Mouse (Mus musculus) naive thymus-derived CD4-positive, alpha-beta T cell, adult 2 months (primary cell): Measurements from ENCODE around the gene E030018B13Rik.

Source experiments
- DNase-seq: peaks from one replicate; pipeline ENCODE4 v3.0.0-alpha.2; 2011; ENCODE audit warnings: low read depth

Gene E030018B13Rik

DNA sequence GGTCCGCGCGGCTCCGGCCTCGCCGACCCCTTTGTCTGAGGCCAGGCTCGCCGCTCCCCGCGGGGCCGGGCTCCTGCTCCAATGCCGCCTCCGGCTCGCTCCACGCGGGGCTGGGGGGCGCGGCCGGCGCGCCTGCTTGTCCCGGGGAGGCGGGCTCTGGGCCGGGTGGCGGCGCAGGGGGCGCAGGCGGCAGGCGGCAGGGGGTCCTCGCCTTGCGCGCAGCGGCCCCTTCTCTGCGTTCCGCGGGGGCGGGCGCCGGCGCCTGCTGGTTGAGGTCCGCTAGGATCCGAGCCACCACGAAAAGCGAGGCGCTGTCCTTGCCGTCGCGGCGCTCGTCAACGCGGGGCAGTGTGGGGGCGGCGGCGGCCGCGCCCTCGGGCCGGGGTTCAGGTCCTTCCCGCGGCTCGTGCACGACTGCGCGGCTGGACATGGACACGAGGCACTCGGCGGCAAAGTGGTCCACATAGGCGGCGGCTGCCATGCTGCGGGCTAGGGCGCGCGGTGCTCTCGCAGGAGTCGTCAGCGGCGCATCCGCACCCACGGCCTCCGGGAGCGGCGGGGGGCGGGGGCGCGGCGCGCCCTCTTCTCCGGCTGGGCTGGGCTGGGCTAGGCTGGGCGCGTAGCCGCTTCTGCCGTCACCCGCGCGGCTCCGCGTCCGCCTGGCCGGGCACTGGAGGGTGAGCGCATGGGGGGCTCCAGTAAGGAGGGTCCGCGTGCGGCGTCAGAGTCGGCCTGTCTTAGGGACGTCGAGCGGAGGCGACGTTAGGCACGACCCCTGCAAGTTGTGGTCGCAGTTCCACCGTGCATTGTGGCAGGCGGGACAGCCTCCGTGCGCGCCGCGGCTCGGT, 21.6 kb downstream of the E030018B13Rik start:
- DNase-seq, result no peak

DNA sequence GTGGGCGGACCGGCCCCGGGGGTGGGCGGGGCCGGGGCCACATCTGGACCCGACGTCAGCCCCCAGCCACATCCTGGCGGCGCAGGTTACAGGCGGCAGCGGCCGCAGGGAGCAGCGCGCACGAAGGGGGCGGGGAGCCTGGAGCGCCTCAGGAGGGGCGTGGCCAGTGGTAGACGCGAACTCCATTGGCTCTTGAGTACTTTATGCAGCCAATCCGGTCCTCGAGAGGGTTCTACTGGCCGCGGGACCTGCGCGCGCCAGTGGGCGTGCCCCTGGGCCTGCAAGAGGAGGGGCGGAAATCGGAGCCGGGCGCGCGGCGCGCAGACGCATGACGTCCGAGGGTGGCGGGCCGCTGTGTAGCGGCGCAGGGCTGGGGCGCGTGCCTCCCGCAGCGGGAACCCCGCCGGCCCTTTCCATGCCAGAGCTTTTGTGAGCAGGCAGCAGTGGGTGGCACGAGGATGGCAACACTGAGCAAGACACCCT, 22.3 kb downstream of the E030018B13Rik start, which contains the start of gene Klf13:
TSS of gene Klf13 (minus strand) at position 2 of the 483 bp plus-strand sequence.
- DNase-seq, result peak; percentile 100

DNA sequence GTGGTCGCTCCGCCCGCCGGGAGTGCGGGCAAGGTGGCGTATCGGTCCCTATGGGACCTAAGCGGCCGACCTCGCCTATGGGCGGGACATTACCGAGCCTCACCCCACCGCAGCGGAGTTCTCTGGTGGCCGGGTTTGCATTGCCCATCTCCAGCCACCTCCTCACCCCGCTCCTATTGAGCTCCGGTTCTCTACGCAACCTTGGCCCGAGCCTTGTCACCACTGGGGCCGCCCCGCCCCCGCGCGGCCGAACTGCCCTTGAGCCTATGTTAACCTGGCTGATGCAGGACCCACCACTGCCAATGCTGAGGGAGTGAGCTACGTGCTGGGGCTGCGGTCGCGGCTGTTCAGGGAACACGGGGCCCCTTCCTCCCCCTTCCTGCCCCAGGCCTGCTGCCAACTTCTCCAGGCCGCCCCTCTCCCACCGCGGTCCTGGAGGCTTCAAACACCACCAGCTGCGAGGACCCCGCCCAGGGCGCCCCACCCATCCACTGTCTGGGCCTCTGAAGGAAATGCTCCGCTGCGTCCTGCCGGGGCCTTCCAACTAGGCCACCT, 22.8 kb downstream of the E030018B13Rik start:
- peak; percentile 89 for DNase-seq

DNA sequence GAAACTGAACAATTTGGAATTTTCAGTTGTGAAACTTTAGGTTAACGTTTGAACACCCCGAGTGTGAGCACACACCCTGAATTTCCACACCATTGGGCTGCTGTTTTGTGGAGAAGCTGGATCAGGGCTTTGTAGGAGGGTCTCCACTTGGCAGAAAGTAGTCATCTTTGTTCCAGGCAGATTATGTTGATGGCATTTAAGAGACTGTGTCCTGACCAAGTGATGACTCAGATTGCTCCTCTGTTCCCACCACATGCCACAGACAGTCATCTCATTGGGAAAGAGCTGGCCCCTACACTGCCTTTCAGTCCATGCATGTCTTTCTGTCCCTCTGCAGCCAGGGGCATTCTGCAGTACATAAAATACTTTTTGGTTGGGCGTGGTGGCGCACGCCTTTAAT, 23.7 kb downstream of the E030018B13Rik start:
- DNase-seq, result peak; percentile 36

DNA sequence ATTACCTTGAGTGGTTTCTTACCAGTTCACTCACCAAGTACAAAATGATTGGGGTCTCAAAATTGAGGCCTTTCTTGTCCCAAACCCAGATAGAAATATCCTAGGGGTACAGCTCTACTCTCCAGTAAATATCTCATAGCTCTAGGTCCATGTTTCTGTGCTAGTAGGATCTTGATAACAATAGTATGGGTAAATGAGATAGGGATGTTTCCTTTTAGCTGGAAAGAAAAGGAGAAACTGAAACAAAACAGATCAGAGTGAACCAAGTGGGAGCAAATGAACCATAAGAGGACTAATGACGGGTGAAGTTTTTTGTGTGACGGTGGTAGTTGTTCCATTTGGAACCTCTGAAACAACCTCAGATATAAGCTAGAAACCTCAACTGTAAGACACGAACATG, 24.4 kb downstream of the E030018B13Rik start:
- peak; percentile 36 for DNase-seq

DNA sequence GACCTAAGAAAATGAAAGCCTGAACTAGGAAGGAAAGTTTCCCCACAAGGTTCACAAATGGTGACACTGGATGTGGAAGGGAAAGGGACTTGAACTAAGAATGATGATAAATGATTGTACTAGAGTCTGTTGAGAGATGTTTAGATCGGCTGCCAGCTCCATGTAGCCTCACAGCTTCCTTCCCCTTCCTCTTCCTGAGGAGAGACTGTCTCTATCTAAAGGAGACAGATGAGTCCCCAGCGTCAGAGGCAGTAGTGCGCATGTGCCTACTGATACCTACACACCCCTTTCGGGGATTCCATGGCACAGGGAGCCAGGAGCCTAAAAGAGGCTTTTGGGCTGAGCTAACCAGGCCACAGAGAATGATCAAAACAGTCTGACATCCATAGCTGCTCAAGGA, 24.8 kb downstream of the E030018B13Rik start:
- peak; percentile 41 for DNase-seq

DNA sequence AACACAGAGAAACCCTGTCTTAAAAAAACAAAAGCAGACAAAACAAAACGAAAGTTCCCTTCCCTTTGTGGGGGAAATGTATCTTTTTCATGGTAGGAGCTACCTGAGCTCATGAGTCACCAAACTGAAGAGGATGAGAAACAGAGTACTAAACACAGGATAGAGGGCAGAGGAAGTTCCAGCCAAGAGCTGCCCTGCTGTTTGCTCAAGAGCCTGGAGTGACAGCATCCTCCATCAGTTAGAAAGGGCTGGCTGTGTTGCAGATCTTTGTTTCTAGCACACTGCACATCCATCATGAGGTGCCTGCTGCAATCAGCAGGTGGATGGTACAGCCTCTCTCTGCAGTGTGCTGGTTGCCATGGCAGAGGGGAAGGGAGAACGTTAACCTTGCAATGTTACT, 27.3 kb downstream of the E030018B13Rik start:
- DNase-seq, result peak; percentile 71

DNA sequence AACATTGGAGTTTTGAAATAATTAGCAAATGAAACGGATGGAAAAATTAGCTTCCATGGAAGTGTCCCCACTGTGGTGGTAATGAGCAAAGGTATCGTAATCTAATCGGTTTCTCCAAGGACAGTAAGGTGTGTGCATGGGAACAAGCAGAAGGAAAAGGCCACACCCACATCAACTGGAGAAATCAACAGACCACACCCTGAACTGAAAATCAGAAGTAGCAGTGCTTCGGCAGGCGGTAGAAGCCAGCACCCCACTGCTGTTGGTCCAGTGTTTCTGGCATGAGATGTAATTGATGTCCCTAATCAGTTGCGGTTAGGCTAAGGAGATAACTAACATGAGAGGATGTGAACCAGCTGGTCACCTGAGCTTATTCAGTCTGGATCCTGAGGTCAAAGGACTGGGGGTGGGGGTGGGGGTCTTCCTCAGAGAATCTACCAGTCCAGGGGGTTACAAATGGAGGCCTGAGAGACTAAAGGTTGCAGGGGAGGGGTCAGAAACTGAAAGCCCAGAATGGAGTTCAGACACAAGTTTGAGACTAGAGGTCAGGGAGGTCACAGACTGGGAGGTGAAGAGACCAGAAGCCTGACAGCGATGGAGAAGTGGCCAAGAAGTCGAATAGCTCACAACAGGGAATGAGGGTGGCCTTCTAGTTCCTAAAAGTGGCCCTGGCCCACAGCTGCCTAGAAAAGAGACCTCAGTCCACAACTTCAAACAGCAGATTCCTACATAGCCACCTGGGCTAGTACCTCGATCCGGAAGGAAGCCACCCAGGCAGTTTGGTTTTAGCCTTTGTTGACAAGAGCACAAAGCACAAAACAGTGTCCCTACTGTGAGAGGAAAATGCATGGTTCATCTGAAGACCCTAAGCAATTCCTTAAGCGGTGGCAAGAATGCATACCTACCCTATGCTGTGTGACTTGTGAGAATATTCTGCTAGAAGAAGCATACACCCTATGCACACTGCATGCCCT, 31.1 kb downstream of the E030018B13Rik start:
- no peak for DNase-seq

DNA sequence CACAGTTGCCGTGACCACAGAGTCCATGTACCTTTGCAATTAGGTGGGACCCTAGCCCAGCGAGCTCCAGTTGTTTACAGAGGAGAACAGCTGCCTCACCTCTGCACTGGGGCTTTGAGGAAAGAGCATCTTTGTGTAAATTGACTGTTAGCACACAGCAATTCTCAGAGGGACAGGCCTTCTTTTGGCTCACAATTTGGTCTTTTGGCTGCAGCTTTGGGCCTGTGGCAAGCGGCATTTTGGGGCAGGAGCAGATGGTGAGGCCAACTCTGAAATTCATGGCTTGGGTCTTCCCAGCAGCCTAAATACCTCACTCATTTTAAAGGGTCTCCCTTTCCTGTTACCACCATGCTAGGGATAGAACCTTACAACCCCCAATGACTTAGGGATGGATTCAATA, 32.5 kb downstream of the E030018B13Rik start:
- no peak for DNase-seq

DNA sequence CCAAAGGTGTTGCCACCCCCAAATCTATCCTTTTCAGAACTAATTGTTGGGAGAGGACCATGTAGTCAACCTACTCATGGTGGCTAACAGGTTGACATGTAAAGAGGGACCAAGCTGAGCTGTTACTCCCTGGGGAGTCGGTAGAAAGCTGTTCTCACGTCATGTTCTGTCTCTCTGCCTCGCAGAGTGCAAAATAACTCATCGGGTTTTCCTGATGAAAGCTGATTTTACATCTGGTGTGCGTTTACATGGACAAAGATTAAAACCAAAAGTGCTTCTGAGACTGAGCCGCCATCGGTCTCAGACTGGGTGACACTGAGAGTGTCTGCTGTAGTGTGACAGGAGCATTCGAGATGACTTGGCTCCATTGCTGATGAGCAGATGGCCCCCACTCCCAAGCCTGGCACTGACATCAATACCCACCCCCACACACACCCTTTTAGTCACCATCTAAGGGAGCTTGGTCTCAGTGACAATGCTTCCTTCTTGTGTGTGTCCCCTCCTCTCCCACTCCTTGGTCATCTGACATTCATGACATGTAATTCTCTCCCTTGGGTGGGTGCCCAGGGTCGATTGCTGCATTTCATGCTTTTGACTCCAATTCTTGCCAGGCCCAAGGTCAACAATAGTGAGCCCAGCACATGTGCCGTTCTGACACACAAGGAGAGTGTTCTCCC, 34.4 kb downstream of the E030018B13Rik start:
- DNase-seq, result no peak

DNA sequence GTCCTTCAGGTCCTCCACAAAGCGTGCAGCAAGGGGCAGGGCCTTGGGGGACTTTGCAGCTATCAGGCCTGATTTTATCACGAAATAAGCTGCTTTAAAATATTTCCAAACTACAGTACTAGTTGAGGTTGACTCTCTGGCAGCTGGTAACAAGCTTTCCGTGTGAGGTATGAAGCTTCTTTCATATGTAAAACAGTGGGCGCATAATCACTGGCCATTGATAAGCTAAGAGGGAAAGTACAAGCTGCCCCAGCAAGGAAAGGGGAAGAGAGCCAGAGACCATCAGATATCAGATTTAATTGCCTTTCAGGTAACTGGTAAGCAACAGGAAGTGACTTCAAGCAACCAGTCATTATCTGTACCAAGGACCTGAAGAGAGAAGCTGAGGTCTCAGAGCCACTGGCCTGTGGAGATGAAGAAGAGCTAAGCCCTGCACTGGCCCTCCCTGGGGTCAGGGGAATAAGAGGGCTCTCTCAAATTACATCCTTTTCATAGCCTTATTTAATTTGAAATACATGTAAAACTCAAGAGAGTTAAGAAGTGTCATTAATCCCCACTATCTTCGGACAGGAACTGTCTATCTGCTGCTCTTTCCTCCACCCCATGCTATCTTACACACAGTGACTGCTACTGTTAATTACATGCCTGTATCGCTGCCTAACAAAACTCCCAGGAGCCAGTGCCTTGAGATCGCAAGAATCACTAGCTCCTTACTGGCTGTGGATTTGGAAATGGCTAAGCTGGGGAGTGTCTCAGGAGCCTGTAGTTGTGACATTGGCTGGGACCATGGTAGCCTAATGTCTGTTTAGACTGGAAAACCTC, 35.6 kb downstream of the E030018B13Rik start:
- DNase-seq, result no peak

DNA sequence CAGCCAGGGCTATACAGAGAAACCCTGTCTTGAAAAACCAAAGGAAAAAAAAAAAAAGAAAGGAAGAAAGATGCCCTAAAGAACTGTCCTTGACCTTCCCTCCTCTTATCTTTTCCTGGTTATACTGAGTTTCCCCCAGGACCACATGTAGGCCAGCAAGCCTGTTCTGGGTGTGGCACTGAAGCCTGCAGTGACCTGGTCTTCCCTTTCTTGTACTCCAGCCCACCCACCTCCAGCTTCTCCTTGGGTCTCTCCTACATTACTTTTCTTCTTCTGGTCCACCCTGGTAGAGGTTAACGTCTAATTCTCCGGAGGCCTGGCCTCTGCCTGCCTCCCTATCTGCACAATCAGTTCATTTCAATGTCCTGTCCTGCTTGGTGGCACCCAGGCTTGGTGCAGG, 38.8 kb downstream of the E030018B13Rik start:
- no peak for DNase-seq

DNA sequence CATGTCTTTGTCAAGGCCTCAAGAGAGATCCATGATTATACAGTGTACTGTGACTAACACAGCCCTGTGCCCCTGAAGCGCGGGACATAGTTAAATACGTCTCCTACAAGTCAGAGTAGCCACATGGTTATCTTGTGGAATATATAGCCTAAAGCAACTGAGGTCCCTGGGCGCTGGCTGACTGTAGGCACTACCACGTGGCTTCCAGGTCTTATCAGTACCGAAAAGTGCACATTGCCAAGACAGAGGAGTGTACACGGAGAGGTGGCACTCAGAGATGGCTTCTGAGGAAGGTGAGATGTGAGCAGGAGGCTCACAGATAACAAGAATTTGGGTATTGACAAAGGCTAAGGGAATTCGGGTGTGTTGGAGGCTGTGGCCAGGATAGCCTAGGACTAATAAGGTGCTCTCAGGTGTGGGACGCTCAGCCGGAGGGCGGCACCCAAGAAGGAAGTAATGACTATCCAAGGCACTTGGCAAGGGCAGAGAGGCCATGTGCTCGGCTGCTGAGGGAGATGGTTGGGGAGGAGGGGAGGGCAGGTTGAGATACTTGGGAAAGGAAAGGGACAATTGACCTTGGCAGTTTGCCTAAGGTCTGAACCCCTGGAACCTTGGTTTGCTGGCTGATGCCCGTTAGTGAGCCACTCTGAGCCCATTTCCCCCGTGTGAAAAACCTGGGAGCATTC, 39.6 kb downstream of the E030018B13Rik start:
- DNase-seq, result no peak

DNA sequence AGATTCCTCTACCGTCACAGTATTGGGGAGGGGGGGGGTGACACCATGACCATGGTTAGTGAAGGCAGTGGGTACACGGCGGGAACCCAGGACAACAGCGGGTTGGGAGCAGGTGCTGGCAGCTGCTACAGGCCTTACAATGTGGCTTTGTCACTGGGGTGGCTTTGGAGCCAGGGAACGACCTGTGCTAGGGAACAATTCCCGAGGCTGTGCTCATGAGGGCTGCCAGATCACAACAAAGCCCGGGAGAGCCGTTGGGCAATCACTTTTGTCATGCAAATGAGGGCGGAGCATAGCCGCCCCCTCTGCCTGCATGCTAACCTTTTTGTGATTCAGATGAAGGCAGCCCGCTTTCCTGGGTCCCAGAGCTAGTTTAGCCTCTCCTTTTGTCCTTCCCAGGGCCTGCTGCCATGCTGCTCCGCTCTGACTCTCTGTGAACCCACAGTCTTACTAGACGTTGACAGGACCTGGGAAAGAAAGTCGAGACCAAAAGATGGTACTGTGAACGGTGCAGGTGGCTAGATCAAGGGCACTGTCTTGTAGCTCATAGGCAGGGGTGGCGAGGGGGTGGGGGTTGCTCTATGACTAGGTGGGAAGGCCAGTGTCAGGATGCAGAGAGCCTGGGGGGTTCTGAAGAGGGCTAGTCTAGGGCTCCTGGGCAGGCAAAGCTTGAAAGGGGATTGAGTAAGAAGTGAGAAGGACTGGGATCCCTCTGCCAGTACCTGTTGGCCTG, 40.5 kb downstream of the E030018B13Rik start:
- no peak for DNase-seq

DNA sequence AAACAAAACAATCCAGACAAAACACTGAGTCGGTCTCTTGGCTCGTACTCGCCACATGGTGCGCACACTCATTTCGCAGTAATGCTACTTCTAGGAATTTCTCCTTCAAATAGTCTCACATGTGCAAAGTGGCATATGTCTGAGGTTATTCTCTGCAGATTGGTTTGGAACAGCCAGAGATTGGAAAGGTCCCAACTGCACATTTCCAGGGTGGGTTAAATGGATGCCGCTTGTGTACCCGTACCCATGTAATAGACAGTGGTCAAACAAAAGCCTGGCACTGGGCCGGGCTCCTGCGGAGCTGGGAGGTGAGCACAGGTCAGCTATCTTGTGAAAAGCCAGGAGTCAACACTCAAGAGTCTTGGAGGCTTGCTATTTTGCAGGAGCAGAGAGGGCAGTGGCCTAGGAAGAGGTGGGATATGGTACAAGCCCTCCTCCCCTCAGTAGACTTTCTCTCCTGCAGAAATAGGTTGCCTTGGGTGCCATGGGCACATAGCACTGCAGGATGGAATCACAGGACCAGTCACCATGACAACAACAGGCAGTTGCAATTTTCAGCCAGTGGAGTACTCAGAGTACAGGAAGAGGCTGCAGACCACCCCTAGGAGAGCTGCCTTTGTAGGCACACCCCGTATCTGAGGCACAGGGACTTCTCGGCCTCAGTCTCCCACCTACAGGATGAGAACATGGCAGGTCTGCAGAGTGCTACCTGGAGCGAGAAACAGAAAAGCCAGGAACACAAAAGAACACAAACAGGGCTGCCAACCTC, 41.4 kb downstream of the E030018B13Rik start:
- no peak for DNase-seq

DNA sequence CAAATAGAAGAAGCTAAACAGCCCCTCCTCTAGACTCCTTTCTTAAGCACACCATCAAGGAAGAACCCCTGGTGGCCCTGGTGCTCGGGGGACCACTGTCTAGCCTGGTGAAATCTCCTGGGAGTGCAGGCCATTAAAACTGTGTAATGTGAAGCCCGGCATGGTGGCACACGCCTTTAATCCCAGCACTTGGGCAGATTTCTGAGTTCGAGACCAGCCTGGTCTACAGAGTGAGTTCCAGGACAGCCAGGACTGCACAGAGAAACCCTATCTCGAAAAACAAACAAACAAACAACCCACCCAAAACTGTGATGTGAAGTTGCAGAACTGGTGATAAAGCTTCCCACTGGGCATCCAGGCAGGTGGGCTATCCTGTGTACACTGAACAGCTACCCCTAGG, 47.0 kb downstream of the E030018B13Rik start:
- DNase-seq, result no peak

DNA sequence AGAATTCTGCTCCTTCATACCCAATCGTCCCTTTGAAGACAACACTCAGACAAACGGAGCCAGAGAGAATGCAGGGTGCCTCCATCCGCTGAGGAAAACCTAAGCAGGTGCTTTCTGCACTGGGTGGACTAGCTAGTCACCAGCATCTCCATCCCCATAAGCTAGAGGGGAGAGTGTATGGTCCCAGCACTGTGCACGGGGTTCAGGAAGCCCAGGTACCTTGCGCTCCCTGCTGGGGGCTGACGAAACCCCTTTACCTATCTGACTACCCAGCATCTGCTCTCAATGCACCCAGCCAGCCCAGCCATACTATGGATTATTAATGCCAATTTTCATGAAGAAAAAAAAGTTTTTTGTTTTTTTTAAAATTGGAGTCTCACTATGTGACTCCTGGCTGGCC, 47.5 kb downstream of the E030018B13Rik start:
- no peak for DNase-seq

DNA sequence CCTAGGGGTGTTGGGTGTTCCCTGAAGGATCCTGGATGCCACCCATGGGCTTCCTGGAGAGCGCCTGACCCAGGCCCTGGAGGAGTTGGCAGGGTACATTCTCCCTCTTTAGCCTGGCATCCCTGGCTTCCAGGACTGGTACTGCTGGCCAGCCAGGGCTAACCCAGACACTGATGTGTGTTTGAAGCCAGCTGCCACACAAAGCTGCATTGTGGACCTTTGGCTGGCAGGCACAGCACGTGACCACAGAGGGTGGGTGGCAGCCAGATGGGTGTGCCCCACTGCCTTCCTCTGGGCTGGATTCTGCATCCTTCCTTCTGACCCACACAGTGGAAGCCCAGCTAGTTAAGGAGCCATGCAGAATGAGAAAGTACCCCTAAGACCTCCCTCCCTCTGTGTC, 48.5 kb downstream of the E030018B13Rik start:
- DNase-seq, result no peak
